Mouse (Mus musculus) hindbrain, embryonic 13.5 days (tissue): ENCODE results near the gene Gm9837. TPM values are rescaled to one million over a fixed set of nuclear protein-coding genes. Genes with fewer than 3 reads are reported as not detected.
A peak's percentile ranks its signal among the peaks of the same experiment; 100 is the strongest.

Experiments
- ATAC-seq: fragments of 200-750 bp; cut with Nextera tagmentation; 2 replicates; pipeline ENCODE4 v1.8.0; 2017; ENCODE audit warnings: moderate TSS enrichment; ENCODE audit not compliant: low FRiP score
- H3K27ac ChIP-seq: fragments of 300-500 bp; sonication (generic); 2 replicates; pipeline ENCODE4 v1.5.1; 2015; ENCODE audit warnings: inconsistent platforms, mild to moderate bottlenecking, moderate library complexity
- H3K27me3 ChIP-seq: fragments of 300-500 bp; sonication (generic); 2 replicates; pipeline ENCODE4 v1.6.1; 2015; ENCODE audit warnings: mild to moderate bottlenecking, inconsistent platforms
- H3K36me3 ChIP-seq: fragments of 300-500 bp; sonication (generic); 2 replicates; pipeline ENCODE4 v1.6.1; 2015; ENCODE audit warnings: mild to moderate bottlenecking, inconsistent platforms
- H3K4me1 ChIP-seq: fragments of 300-500 bp; sonication (generic); replicated peaks from 2 replicates; pipeline ENCODE4 v1.6.1; 2015; ENCODE audit warnings: inconsistent platforms
- H3K4me2 ChIP-seq: fragments of 300-500 bp; sonication (generic); 2 replicates; pipeline ENCODE4 v1.6.1; 2015; ENCODE audit warnings: inconsistent platforms, mild to moderate bottlenecking, moderate library complexity
- H3K4me3 ChIP-seq: fragments of 300-500 bp; sonication (generic); 2 replicates; pipeline ENCODE4 v1.5.1; 2015; ENCODE audit warnings: mild to moderate bottlenecking, inconsistent platforms
- H3K9ac ChIP-seq: fragments of 300-500 bp; sonication (generic); 2 replicates; pipeline ENCODE4 v1.6.1; 2015; ENCODE audit warnings: mild to moderate bottlenecking, inconsistent platforms
- H3K9me3 ChIP-seq: fragments of 300-500 bp; sonication (generic); 2 replicates; pipeline ENCODE4 v1.6.1; 2016; ENCODE audit warnings: inconsistent platforms
- WGBS: fragments of 180-500 bp; shearing (Covaris S2); methylation state at CpG from one replicate; pipeline ENCODE4 v1.1.7; 2015; 5-methylcytosine and 5-hydroxymethylcytosine counted together
- polyA plus RNA-seq: library from polyadenylated mRNA; unstranded; fragments of >200 nt; fragmentation: Nextera tagmentation; extraction: Ambion mirVana; gene quantifications from 2 replicates; pipeline ENCODE4 v1.2.1, GENCODE M21; 2015

Gene Gm9837
- polyA plus RNA-seq, 1 experiment from 2014 or later, result not detected

- peak overlapping the region; percentile 80 for H3K4me2 ChIP-seq
- H3K27ac ChIP-seq, result no peak overlapping the region
- H3K9me3 ChIP-seq, result no peaks in the 10 kb centered on the region
- ATAC-seq, result no peak
- H3K9ac ChIP-seq, result peak overlapping the region; percentile 67
- peaks cover 25% of the 10 kb centered on the region for H3K4me1 ChIP-seq
- H3K36me3 ChIP-seq, result no peaks in the 10 kb centered on the region
- peaks cover 98% of the 10 kb centered on the region for H3K27me3 ChIP-seq
- peak overlapping the region; percentile 46 for H3K4me3 ChIP-seq
- 8% methylated on average over 53 of the region's 55 CpGs for WGBS
These were observed 6.5 kb downstream of the Gm9837 start for GRCm38 (mm10) chr11:53463551-53464424.

DNA sequence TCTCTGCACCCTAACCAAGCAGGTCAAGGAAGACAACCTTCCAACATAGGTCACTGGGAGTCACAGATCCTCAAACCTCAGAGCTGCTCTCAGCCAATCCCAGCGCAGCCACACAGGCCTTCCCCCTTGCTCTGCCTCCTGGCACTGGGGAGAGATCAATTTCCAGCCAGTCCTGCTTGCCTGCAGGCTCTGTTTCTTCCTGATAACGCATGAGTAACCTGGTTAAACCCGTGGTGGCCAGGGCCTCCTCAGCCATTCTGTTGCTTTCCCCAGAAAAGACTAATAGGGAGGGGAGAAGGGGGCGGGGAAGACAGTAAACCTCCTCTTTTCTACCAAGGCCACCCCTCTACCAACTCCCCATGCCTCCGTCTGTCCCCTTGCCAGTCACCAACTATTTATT lies 8.6 kb downstream of the Gm9837 start:
- ATAC-seq, result no peak
- Histone ChIP-seq H3K27ac (no peak overlapping the region), H3K4me2 (no peak overlapping the region), H3K9me3 (no peaks in the 10 kb centered on the region), H3K9ac (0 out of 2 replicates have a peak overlapping the region, but pooled peaks have one; percentile 19), H3K27me3 (peaks cover 99% of the 10 kb centered on the region), H3K4me1 (peaks cover 30% of the 10 kb centered on the region), H3K36me3 (no peaks in the 10 kb centered on the region), H3K4me3 (no peak overlapping the region)
- 21% methylated on average over 5 of the region's 5 CpGs for WGBS

DNA sequence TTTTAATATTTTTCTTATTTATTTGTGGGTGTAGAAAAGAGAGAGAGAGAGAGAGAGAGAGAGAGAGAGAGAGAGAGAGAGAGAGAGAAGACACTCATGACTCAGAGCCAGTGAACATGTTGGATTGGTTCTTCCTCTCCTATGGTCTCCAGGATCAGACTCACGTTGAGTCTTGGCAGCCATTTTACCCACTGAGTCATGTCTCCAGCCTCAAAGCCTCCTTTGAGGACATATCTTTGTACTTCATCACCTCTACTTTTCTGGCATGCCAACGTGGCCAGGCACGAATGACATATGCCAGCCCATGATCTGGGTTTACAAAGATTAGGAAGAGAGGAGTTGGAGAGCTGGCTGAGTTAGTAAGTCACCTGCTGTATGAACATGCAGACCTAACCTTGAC lies 10.1 kb downstream of the Gm9837 start:
- Histone ChIP-seq H3K4me1 (peaks cover 25% of the 10 kb centered on the region), H3K9ac (no peak overlapping the region), H3K4me3 (no peak overlapping the region), H3K9me3 (no peaks in the 10 kb centered on the region), H3K4me2 (no peak overlapping the region), H3K27me3 (peaks cover 99% of the 10 kb centered on the region), H3K36me3 (no peaks in the 10 kb centered on the region), H3K27ac (no peak overlapping the region)
- WGBS, result 87% methylated on average over 3 of the region's 3 CpGs
- no peak for ATAC-seq

- Histone ChIP-seq H3K4me2 (no peak overlapping the region), H3K9me3 (no peaks in the 10 kb centered on the region), H3K4me1 (peaks cover 24% of the 10 kb centered on the region), H3K4me3 (no peak overlapping the region), H3K9ac (no peak overlapping the region), H3K36me3 (no peaks in the 10 kb centered on the region), H3K27me3 (peaks cover 97% of the 10 kb centered on the region), H3K27ac (no peak overlapping the region)
- no peak for ATAC-seq
- whole genome bisulfite sequencing, result 72% methylated on average over 3 of the region's 3 CpGs
These were observed 11.3 kb downstream of the Gm9837 start for GRCm38 (mm10) chr11:53458996-53459395.

GRCm38 (mm10) chr11:53457372-53457954 lies 12.8 kb downstream of the Gm9837 start:
- no peaks in the 10 kb centered on the region for H3K36me3 ChIP-seq
- no peak overlapping the region for H3K27ac ChIP-seq
- peak overlapping the region; percentile 69 for H3K4me2 ChIP-seq
- peak overlapping the region; percentile 66 for H3K9ac ChIP-seq
- WGBS, result 7% methylated on average over 29 of the region's 29 CpGs
- ATAC-seq, result 0 out of 2 replicates have a peak, but pooled peaks have one; percentile 24
- H3K4me3 ChIP-seq, result peak overlapping the region; percentile 44
- peaks cover 84% of the 10 kb centered on the region for H3K27me3 ChIP-seq
- H3K9me3 ChIP-seq, result no peaks in the 10 kb centered on the region
- peaks cover 13% of the 10 kb centered on the region for H3K4me1 ChIP-seq

- no peaks in the 10 kb centered on the region for H3K36me3 ChIP-seq
- H3K9me3 ChIP-seq, result no peaks in the 10 kb centered on the region
- WGBS, result 5% methylated on average over 42 of the region's 42 CpGs
- peak within 1 kb of the TSS; percentile 69 for H3K4me2 ChIP-seq
- ATAC-seq, result peak; percentile 57; the same call in 1 of the 2 replicates
- H3K4me1 ChIP-seq, result peaks cover 13% of the 10 kb centered on the region
- peaks cover 76% of the 10 kb centered on the region for H3K27me3 ChIP-seq
- peak within 1 kb of the TSS; percentile 66 for H3K9ac ChIP-seq
- peak within 1 kb of the TSS; percentile 44 for H3K4me3 ChIP-seq
- no peak within 1 kb of the TSS for H3K27ac ChIP-seq
These were observed 13.6 kb downstream of the Gm9837 start, which contains the start of the genes Gm10447 and Shroom1 for GRCm38 (mm10) chr11:53456474-53457371. TSS of gene Gm10447 (minus strand) at chr11:53457110. TSS of gene Shroom1 (plus strand) at chr11:53457205.

DNA sequence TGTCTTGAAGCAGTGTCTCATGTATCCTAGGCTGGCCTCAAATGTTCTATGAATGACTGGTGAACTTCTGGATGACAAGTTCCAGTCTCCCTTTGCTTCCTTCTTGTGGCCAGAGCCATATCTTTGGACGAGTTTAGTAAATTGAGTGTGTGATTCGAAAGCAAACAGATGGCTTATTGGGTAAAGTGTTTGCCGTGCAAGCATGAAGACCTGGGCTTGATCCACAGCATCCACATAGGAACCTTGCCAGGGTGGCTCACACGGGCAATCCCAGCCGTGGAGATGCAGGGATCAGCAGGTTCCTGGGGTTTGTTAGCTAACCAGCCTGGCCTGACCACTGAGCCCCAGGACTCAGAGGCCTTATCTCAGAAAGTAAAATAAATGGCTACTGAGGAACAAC lies 17.2 kb downstream of the Gm9837 start:
- Histone ChIP-seq H3K9ac (no peak overlapping the region), H3K27ac (no peak overlapping the region), H3K4me1 (peaks cover 13% of the 10 kb centered on the region), H3K4me2 (no peak overlapping the region), H3K9me3 (no peaks in the 10 kb centered on the region), H3K36me3 (no peaks in the 10 kb centered on the region), H3K4me3 (no peak overlapping the region), H3K27me3 (peaks cover 49% of the 10 kb centered on the region)
- WGBS, result 90% methylated on average over 5 of the region's 5 CpGs
- no peak for ATAC-seq

- Histone ChIP-seq H3K27ac (no peak overlapping the region), H3K27me3 (peaks cover 43% of the 10 kb centered on the region), H3K9ac (no peak overlapping the region), H3K36me3 (no peaks in the 10 kb centered on the region), H3K9me3 (no peaks in the 10 kb centered on the region), H3K4me1 (peaks cover 11% of the 10 kb centered on the region), H3K4me3 (no peak overlapping the region), H3K4me2 (no peak overlapping the region)
- ATAC-seq, result no peak
- WGBS, result 94% methylated on average over 9 of the region's 9 CpGs
These were observed 17.9 kb downstream of the Gm9837 start for GRCm38 (mm10) chr11:53452396-53452795.

DNA sequence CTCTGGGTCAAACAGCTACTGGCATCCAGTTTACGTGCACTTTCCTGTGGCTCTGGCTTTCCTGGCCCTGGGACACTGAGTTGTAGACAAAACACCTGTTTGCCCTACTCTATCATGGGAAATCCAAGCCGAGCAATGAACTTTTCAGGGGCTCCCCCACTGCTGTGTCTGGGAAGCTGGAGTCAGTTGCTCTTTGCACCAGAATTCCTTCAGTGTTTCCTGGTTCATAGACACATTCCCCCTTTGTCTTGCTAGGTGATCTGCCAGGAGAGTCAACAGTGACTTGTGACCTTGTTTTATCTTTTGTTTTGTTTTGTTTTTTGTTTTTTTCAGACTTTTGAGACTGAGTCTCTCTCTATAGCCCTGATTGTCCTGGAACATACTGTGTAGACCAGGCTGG lies 18.9 kb downstream of the Gm9837 start:
- WGBS, result 81% methylated on average over 2 of the region's 2 CpGs

GRCm38 (mm10) chr11:53450070-53450705 lies 20.1 kb downstream of the Gm9837 start:
- no peak overlapping the region for H3K4me2 ChIP-seq
- H3K36me3 ChIP-seq, result no peaks in the 10 kb centered on the region
- WGBS, result 67% methylated on average over 15 of the region's 15 CpGs
- H3K4me3 ChIP-seq, result no peak overlapping the region
- H3K9ac ChIP-seq, result no peak overlapping the region
- no peak for ATAC-seq
- H3K27me3 ChIP-seq, result peaks cover 24% of the 10 kb centered on the region
- H3K27ac ChIP-seq, result no peak overlapping the region
- no peaks in the 10 kb centered on the region for H3K4me1 ChIP-seq
- no peaks in the 10 kb centered on the region for H3K9me3 ChIP-seq

More for the DNA sequence above, 18.9 kb downstream of the Gm9837 start:
- no peak for ATAC-seq
- H3K27me3 ChIP-seq, result peaks cover 32% of the 10 kb centered on the region
- H3K9me3 ChIP-seq, result no peaks in the 10 kb centered on the region
- H3K4me3 ChIP-seq, result no peak overlapping the region
- H3K36me3 ChIP-seq, result no peaks in the 10 kb centered on the region
- no peak overlapping the region for H3K27ac ChIP-seq
- no peak overlapping the region for H3K4me2 ChIP-seq
- no peak overlapping the region for H3K9ac ChIP-seq
- H3K4me1 ChIP-seq, result peaks cover under 1% of the 10 kb centered on the region; the same call in 1 of the 2 replicates

DNA sequence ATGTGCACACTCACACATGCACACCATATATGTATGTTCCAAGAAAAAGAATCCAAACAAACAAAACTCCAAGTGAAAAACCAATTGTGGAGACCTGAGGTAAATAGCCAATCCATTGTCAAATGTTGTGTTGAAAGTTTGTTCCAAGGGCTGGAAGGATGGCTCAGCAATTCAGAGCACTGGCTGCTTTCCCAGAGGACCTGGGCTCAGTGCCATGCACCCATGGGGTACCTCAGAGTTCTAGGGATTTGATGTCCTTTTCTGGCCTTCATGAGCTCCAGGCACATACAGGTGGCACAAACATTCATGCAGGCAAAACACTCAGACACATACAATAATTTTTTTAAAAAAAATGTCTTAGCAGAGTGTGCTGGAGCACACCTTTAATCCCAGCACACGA lies 21.8 kb downstream of the Gm9837 start:
- Histone ChIP-seq H3K4me1 (no peaks in the 10 kb centered on the region), H3K9me3 (no peaks in the 10 kb centered on the region), H3K4me2 (no peak overlapping the region), H3K27me3 (peaks cover 11% of the 10 kb centered on the region), H3K4me3 (no peak overlapping the region), H3K36me3 (no peaks in the 10 kb centered on the region), H3K27ac (no peak overlapping the region), H3K9ac (no peak overlapping the region)
- WGBS, result 97% methylated on average over 1 of the region's 1 CpGs
- no peak for ATAC-seq
